Mouse (Mus musculus) right cerebral cortex, postnatal 10 days (tissue): Measurements from ENCODE around the gene Grb14.

Experiments used
- DNase-seq, 2 experiments: peaks; one replicate each; pipeline ENCODE4 v3.0.0; 2021; ENCODE audit warnings: low spot score in 2 of 2

The Grb14 gene

GRCm38 (mm10) chr2:64878275-64878674 is 146.5 kb downstream of the Grb14 start:
- DNase-seq, result no peak
